Mouse (Mus musculus) forebrain, embryonic 16.5 days (tissue): ENCODE measurements around the gene Fads1. TPM values are rescaled to one million over a fixed set of nuclear protein-coding genes. Genes with fewer than 3 reads are reported as not detected.
A peak's percentile ranks its signal among the peaks of the same experiment; 100 is the strongest.

Experiments used
- ATAC-seq: fragments of 200-750 bp; cut with Nextera tagmentation; 2 replicates; pipeline ENCODE4 v1.8.0; 2017; ENCODE audit warnings: mild to moderate bottlenecking, moderate library complexity
- H3K27ac ChIP-seq: fragments of 300-500 bp; sonication (generic); 2 replicates; pipeline ENCODE4 v1.5.1; 2014; ENCODE audit warnings: low read length, control low read depth
- H3K27me3 ChIP-seq: fragments of 300-500 bp; sonication (generic); replicated peaks from 2 replicates; pipeline ENCODE4 v1.6.1; 2014; ENCODE audit warnings: low read length; ENCODE audit not compliant: control insufficient read depth, insufficient read depth
- H3K36me3 ChIP-seq: fragments of 300-500 bp; sonication (generic); 2 replicates; pipeline ENCODE4 v1.6.1; 2014; ENCODE audit not compliant: control insufficient read depth, insufficient read depth
- H3K4me1 ChIP-seq: fragments of 300-500 bp; sonication (generic); replicated peaks from 2 replicates; pipeline ENCODE4 v1.6.1; 2014; ENCODE audit warnings: low read length; ENCODE audit not compliant: control insufficient read depth, insufficient read depth
- H3K4me2 ChIP-seq: fragments of 300-500 bp; sonication (generic); 2 replicates; pipeline ENCODE4 v1.6.1; 2014; ENCODE audit warnings: mild to moderate bottlenecking, low read length, control low read depth
- H3K4me3 ChIP-seq: fragments of 300-500 bp; sonication (generic); replicated peaks from 2 replicates; pipeline ENCODE4 v1.5.1; 2014; ENCODE audit warnings: mild to moderate bottlenecking, low read length, control low read depth
- H3K9ac ChIP-seq: fragments of 300-500 bp; sonication (generic); replicated peaks from 2 replicates; pipeline ENCODE4 v1.6.1; 2014; ENCODE audit warnings: low read depth, low read length, control low read depth
- H3K9me3 ChIP-seq: fragments of 300-500 bp; sonication (generic); 2 replicates; pipeline ENCODE4 v1.6.1; 2016; ENCODE audit warnings: low read length; ENCODE audit not compliant: control insufficient read depth
- WGBS: fragments of 180-500 bp; shearing (Covaris S2); extraction: QIAGEN DNeasy Blood & Tissue Kit; methylation state at CpG from one replicate; pipeline ENCODE4 v1.1.7; 2014; 5-methylcytosine and 5-hydroxymethylcytosine counted together
- polyA plus RNA-seq: library from polyadenylated mRNA; unstranded; fragments of >200 nt; fragmentation: Nextera tagmentation; extraction: Ambion mirVana; gene quantifications from 2 replicates; pipeline ENCODE4 v1.2.1, GENCODE M21; 2015

Fads1 gene
- polyA plus RNA-seq, 1 experiment from 2014 or later, result 179 TPM

DNA sequence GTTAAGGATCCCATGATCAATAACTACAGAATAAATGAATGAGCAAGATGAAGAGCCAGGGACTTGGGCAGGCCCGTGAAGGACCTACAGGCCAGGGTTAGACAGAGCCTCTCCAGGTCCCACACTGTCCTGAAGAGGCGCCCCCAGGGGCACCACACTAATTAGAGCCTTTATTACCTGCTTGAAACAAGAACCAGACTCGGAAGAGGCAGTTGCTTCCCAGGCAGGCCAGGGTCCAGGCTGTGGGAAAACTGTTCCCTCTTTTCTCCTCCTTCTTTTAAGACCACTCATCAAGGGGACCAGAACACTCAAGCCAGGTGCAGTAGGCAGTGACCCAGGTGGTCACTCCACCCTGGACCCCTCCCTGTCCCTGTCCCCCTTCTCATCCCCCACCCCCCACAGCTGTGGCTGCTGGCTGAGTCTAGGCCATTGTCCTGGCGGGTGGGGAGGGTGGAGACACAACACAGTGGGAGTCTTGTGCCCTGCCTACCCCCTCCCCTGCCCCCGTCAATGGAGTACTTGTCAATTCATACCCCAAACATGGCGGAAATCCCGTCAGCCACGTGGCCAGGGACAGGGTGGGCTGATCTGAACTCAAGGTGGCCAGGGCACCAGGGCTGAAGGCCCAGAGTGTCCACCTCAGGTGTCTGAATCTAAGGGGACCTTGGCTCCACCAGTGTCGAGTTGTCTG is 49.8 kb downstream of the Fads1 start:
- Histone ChIP-seq H3K27me3 (no peaks in the 10 kb centered on the region), H3K4me1 (no peaks in the 10 kb centered on the region), H3K4me3 (no peak overlapping the region), H3K27ac (no peak overlapping the region), H3K9me3 (no peaks in the 10 kb centered on the region), H3K4me2 (no peak overlapping the region), H3K36me3 (no peaks in the 10 kb centered on the region), H3K9ac (no peak overlapping the region)
- 26% methylated on average over 9 of the region's 9 CpGs for WGBS
- ATAC-seq, result no peak

DNA sequence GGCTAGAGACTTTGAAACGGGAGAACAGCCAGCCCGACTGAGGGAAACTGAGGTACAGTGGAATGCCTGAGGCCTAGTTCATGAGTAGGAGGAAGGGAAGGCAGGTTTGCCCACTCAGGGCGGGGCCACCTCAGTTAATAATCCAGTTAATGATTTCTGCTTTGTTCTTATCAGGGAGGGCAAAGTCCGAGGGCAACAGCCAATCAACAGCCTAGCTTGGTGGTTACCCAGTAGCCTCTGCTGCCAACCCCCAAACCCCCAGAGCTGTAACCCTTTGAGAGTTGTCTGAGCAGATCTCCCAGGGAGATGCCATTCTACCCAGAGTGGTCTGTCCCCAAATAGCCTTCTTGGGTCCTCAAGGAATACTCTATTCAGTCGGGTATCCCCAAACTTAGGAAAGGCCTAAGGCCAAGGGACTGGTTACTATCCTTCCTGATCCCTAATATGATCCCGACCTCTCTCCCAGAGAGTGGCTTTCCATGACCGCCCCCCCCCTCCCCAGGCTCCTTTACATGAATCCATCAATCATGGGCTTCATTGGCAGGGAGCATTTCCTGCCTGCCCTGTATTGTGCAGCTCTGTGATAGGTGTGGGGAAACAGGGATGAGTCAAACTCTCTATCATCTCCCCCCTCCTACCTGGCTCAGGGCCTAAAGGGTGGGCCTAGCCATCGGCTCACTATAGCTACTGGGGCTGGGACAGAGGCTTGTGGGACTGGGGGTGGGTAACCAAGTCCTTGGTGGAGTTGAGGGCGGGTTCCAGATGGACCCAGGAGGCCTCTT is 53.3 kb downstream of the Fads1 start:
- ATAC-seq, result no peak
- no peak overlapping the region for H3K4me2 ChIP-seq
- H3K4me3 ChIP-seq, result no peak overlapping the region
- H3K36me3 ChIP-seq, result no peaks in the 10 kb centered on the region
- peaks cover 6% of the 10 kb centered on the region for H3K27me3 ChIP-seq
- WGBS, result 78% methylated on average over 9 of the region's 9 CpGs
- H3K9me3 ChIP-seq, result no peaks in the 10 kb centered on the region
- H3K27ac ChIP-seq, result no peak overlapping the region
- H3K9ac ChIP-seq, result no peak overlapping the region
- H3K4me1 ChIP-seq, result peaks cover 5% of the 10 kb centered on the region

GRCm38 (mm10) chr19:10238477-10238876 is 55.8 kb downstream of the Fads1 start:
- Histone ChIP-seq H3K36me3 (no peaks in the 10 kb centered on the region), H3K9ac (no peak overlapping the region), H3K27me3 (peaks cover 6% of the 10 kb centered on the region), H3K4me1 (peaks cover 5% of the 10 kb centered on the region), H3K4me2 (no peak overlapping the region), H3K4me3 (no peak overlapping the region), H3K9me3 (no peaks in the 10 kb centered on the region), H3K27ac (no peak overlapping the region)
- no peak for ATAC-seq
- WGBS, result 52% methylated on average over 3 of the region's 3 CpGs

DNA sequence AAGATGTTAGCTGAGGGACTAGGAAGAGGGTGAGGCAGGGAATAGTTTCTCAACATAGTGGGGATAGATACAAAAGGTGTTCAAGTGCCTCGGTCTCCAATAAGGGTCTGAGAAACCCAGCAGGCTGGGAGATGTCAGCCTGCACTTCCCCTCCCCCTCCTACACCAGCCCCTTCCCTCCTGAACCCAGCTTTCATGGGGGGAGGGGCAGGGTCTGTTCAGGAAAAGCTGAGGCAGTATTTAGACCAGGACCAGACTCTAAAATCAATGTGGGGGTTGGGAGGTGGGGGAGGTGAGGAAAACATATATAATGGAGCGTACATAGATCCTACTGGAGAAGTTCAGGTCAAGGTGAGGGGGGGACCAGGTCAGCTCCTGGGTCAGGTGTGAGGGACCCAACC is 56.7 kb downstream of the Fads1 start:
- peaks cover 5% of the 10 kb centered on the region for H3K4me1 ChIP-seq
- H3K9ac ChIP-seq, result no peak overlapping the region
- H3K27me3 ChIP-seq, result peaks cover 6% of the 10 kb centered on the region
- H3K4me3 ChIP-seq, result no peak overlapping the region
- no peak overlapping the region for H3K27ac ChIP-seq
- WGBS, result 50% methylated on average over 2 of the region's 2 CpGs
- H3K4me2 ChIP-seq, result no peak overlapping the region
- no peaks in the 10 kb centered on the region for H3K9me3 ChIP-seq
- no peak for ATAC-seq
- H3K36me3 ChIP-seq, result no peaks in the 10 kb centered on the region

- peaks cover 6% of the 10 kb centered on the region for H3K27me3 ChIP-seq
- ATAC-seq, result peak; percentile 21; the same call in 1 of the 2 replicates
- H3K4me2 ChIP-seq, result peak overlapping the region; percentile 70
- H3K9ac ChIP-seq, result peak overlapping the region; percentile 59
- no peaks in the 10 kb centered on the region for H3K9me3 ChIP-seq
- WGBS, result 2% methylated on average over 26 of the region's 26 CpGs
- H3K27ac ChIP-seq, result no peak overlapping the region
- H3K36me3 ChIP-seq, result no peaks in the 10 kb centered on the region
- peaks cover 5% of the 10 kb centered on the region for H3K4me1 ChIP-seq
- H3K4me3 ChIP-seq, result peak overlapping the region; percentile 45
Measured at GRCm38 (mm10) chr19:10239975-10240653, 57.4 kb downstream of the Fads1 start.

- peak within 1 kb of the TSS; percentile 59 for H3K9ac ChIP-seq
- peaks cover 5% of the 10 kb centered on the region for H3K4me1 ChIP-seq
- no peaks in the 10 kb centered on the region for H3K9me3 ChIP-seq
- 7% methylated on average over 43 of the region's 43 CpGs for WGBS
- no peak within 1 kb of the TSS for H3K27ac ChIP-seq
- H3K4me3 ChIP-seq, result peak within 1 kb of the TSS; percentile 45
- no peaks in the 10 kb centered on the region for H3K36me3 ChIP-seq
- ATAC-seq, result peak; percentile 80
- peak within 1 kb of the TSS; percentile 70 for H3K4me2 ChIP-seq
- peaks cover 6% of the 10 kb centered on the region for H3K27me3 ChIP-seq
Measured at GRCm38 (mm10) chr19:10240654-10241305, 58.1 kb downstream of the Fads1 start, which contains the start of gene Myrf. Gene Myrf, minus strand, starts transcription at chr19:10240748.

DNA sequence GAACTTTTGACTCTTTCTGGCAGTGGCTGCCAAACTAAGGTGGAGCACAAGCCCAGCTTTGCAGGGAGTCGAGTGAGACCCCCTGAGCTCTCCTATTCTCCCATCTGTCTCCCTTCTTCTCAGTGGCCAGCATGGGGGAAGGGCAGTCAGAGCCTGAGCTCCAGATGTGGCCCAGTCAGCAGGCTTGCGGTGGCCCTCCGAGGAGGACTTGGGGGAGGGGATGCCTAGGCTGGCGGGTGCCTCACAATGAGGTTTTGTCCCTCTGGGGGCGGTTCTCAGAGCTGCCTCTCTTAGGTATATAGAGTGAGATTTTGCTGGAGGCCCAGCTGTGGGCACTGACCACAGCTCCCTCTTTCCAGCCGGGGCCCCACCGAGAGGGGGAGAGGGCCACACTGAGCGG is 60.2 kb downstream of the Fads1 start:
- Histone ChIP-seq H3K4me3 (no peak overlapping the region), H3K4me1 (peaks cover 5% of the 10 kb centered on the region), H3K27ac (no peak overlapping the region), H3K36me3 (no peaks in the 10 kb centered on the region), H3K9me3 (no peaks in the 10 kb centered on the region), H3K9ac (no peak overlapping the region), H3K27me3 (peaks cover 6% of the 10 kb centered on the region), H3K4me2 (no peak overlapping the region)
- whole genome bisulfite sequencing, result under 1% methylated on average over 8 of the region's 8 CpGs
- ATAC-seq, result no peak

- no peak for ATAC-seq
- no peak overlapping the region for H3K9ac ChIP-seq
- no peak overlapping the region for H3K4me2 ChIP-seq
- peaks cover 6% of the 10 kb centered on the region for H3K27me3 ChIP-seq
- H3K4me3 ChIP-seq, result no peak overlapping the region
- no peaks in the 10 kb centered on the region for H3K36me3 ChIP-seq
- peaks cover 5% of the 10 kb centered on the region for H3K4me1 ChIP-seq
- 30% methylated on average over 3 of the region's 3 CpGs for WGBS
- no peaks in the 10 kb centered on the region for H3K9me3 ChIP-seq
- no peak overlapping the region for H3K27ac ChIP-seq
Measured at GRCm38 (mm10) chr19:10244183-10244582, 61.5 kb downstream of the Fads1 start.
